Mouse (Mus musculus) Patski (cell line): Measurements from ENCODE around the gene Ptger2. TPM values are rescaled to one million over a fixed set of nuclear protein-coding genes. Genes with fewer than 3 reads are reported as not detected.

Experiments
- ATAC-seq: fragments of 100-300 bp; one replicate; pipeline ENCODE4 v1.8.0; 2021
- CTCF ChIA-PET: fragments of 350-600 bp; sonication (Branson Sonifier 250); formaldehyde crosslinking; loops from one replicate; lab custom pipeline; 2022; ENCODE audit warnings: inconsistent platforms; lab: Charles Lee
- POLR2A ChIA-PET: fragments of 350-600 bp; sonication (Branson Sonifier 250); formaldehyde crosslinking; loops from one replicate; lab custom pipeline; 2022; ENCODE audit warnings: antibody characterized with exemption, inconsistent platforms; lab: Charles Lee
- DNase-seq: peaks from one replicate; pipeline ENCODE4 v3.0.0-alpha.2; 2011; ENCODE audit warnings: low read depth, low spot score
- H3K27me3 ChIP-seq: fragments of 371-371 bp; one replicate; pipeline ENCODE4 v1.5.1; 2021
- CTCF ChIP-seq: fragments of 100-300 bp; IDR thresholded peaks from one replicate; pipeline ENCODE4 v1.5.1; 2021
- in situ Hi-C: fragments of 300-500 bp; cut with MboI; formaldehyde crosslinking; loops from 3 replicates; pipeline ENCODE4 v1.11.1; 2018; ENCODE audit warnings: low pct_unique_long_range_greater_than_20kb, mixed read lengths
- polyA plus RNA-seq: library from polyadenylated mRNA; unstranded; gene quantifications from one replicate; pipeline ENCODE4 v1.2.3, GENCODE M21; 2021

Ptger2 gene
- polyA plus RNA-seq, 1 experiment from 2014 or later, result 0.09 TPM

- H3K27me3 ChIP-seq, result no peaks in the 10 kb centered on the region
- POLR2A ChIA-PET, result no interaction called here
- no peak for DNase-seq
- in situ Hi-C loops, result no loop called here
- no peak for TF ChIP-seq CTCF
- CTCF ChIA-PET, result no interaction called here
- no peak for ATAC-seq
These were observed 60.1 kb downstream of the Ptger2 start for GRCm38 (mm10) chr14:45048128-45048527.

DNA sequence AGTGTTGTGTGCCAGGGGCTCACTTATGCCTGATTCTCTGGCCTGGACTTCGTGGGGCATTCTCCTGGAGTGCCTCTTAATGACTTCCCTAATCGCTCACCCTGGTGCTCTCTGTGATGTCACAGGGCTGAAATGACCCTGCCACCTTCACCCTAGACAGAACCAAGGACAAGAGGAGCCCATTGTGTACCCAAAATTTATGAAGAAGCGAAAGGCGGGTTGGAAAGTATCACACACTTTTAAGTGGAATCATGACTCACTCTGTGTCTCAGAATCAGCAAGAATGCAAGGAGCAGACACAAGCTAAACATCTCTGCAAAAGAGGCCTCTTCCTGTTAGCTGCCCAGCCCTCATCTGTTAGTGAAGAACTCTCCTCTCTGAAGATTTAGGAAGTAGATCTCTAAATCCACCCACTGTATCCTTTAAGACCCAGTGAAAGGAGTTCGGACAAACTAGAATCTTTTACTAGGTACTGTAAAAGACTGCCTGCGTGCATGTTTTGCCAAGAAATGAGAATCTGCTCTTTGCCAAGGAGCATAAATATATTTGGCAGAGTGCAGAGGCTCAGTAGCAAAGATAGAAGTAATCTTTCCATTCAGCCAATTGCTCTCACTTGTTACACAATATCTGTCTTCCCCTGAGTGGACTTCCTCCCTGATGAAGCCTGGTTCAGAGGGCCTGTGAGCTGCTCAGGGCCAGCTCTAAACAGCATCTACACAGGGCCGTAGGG, 61.9 kb downstream of the Ptger2 start:
- ChIA-PET CTCF (no interaction called here), POLR2A (interaction anchor here (0.6 kb wide), 1 partner anchor 38 kb away, joined by 3 read pairs; no protein-coding TSS in a partner anchor)
- in situ Hi-C loops, result no loop called here
- H3K27me3 ChIP-seq, result no peaks in the 10 kb centered on the region
- DNase-seq, result no peak
- no peak for TF ChIP-seq CTCF
- no peak for ATAC-seq

GRCm38 (mm10) chr14:45050419-45050776, 62.4 kb downstream of the Ptger2 start:
- ATAC-seq (no peak), DNase-seq (no peak)
- no peak for TF ChIP-seq CTCF
- H3K27me3 ChIP-seq, result no peaks in the 10 kb centered on the region
- POLR2A ChIA-PET, result interaction anchor here (0.6 kb wide), 1 partner anchor 37 kb away, joined by 3 read pairs; no protein-coding TSS in a partner anchor
- CTCF ChIA-PET, result no interaction called here
- in situ Hi-C loops, result no loop called here

DNA sequence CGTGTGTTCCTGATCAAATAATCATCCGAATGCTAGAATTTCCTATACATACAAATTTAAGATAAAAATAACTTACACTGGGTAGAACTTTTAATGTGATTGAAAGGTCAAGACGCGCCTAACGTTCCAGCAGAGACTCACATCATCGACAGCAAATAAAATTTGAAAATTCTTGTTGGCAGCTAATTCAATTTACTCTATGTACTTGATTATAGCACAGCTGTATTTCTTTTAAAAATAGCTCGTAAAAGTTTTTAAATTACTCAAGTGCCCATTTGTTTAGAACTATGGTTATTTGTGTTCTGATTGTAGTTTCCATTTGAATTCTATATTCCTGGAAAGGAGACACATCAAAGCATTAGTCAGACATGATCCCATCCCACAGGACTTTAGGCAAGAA, 63.1 kb downstream of the Ptger2 start:
- in situ Hi-C loops, result no loop called here
- POLR2A ChIA-PET, result no interaction called here
- CTCF ChIA-PET, result no interaction called here
- H3K27me3 ChIP-seq, result peaks cover 3% of the 10 kb centered on the region
- ATAC-seq, result no peak
- DNase-seq, result no peak
- no peak for TF ChIP-seq CTCF

Other genes with a start within 250 kb of the Ptger2 start
- not detected for gene Gm8267, start 237.9 kb upstream of the Ptger2 start, polyA plus RNA-seq
- gene Ptgdr, start 128.8 kb upstream of the Ptger2 start, polyA plus RNA-seq, result not detected
- gene Gpr137c, start 231.5 kb downstream of the Ptger2 start, polyA plus RNA-seq, result 3.1 TPM
- gene Txndc16, start 232.1 kb downstream of the Ptger2 start, polyA plus RNA-seq, result 19.2 TPM